Mouse (Mus musculus): ENCODE data around the gene Otop3.

- TF ChIP-seq CTCF (IDR thresholded peaks at IDR 0.05; ENCODE audit: low read depth, low read length) (no peak), POLR2A (IDR thresholded peaks at IDR 0.05; ENCODE audit: insufficient read depth, low read length) (no peak)
Measured at GRCm38 (mm10) chr11:115301351-115301750, 33.2 kb upstream of the Otop3 start.

Data from ES-Bruce4 (cell line).